Mouse (Mus musculus): ENCODE measurements around the gene Vamp3. TPM values are rescaled to one million over a fixed set of nuclear protein-coding genes. Genes with fewer than 3 reads are reported as not detected.

The Vamp3 gene
- polyA plus RNA-seq, 1 experiment from 2014 or later: 73.4 TPM

DNA sequence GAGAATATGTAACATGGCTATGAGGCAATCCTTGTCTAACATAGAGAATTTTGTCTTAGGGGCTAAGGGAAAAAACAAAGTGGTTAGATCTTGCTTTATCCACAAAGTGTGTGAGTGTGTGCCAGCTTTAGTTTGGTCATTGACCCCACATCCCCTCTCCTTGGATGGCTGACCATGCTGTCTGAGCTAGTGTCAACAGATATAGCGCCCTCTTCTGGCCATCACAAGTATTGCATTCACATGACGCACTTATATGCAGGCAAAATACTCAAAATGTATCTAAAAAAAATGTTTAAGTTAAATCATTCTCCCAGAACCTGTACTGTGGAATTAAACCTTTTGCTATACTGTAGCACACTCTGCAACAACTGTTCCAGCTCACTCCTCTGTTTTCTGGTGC, 37.4 kb upstream of the Vamp3 start:
- Histone ChIP-seq H3K36me3 (replicated peaks; ENCODE audit: control insufficient read depth, insufficient read depth, low read depth, low read length) (no peaks in the 10 kb centered on the region), H3K27ac (replicated peaks; ENCODE audit: low read depth, low read length) (no peak overlapping the region), H3K9ac (replicated peaks; ENCODE audit: low read length) (no peak overlapping the region), H3K9me3 (replicated peaks; ENCODE audit: control insufficient read depth, low read length) (no peaks in the 10 kb centered on the region), H3K27me3 (ENCODE audit: control insufficient read depth, insufficient read depth, low read length) (no peaks in the 10 kb centered on the region), H3K4me1 (ENCODE audit: control insufficient read depth, insufficient read depth, low read length) (no peaks in the 10 kb centered on the region), H3K4me3 (ENCODE audit: low read depth, low read length) (no peak overlapping the region), H3K4me2 (ENCODE audit: low read depth, low read length) (no peak overlapping the region)
- no peak for ATAC-seq (replicated peaks; ENCODE audit: insufficient number of reproducible peaks, low FRiP score, low TSS enrichment, low read depth)
- DNase-seq (ENCODE audit: low spot score): peak; percentile 50
- 26% methylated on average over 2 of the region's 2 CpGs for WGBS

DNA sequence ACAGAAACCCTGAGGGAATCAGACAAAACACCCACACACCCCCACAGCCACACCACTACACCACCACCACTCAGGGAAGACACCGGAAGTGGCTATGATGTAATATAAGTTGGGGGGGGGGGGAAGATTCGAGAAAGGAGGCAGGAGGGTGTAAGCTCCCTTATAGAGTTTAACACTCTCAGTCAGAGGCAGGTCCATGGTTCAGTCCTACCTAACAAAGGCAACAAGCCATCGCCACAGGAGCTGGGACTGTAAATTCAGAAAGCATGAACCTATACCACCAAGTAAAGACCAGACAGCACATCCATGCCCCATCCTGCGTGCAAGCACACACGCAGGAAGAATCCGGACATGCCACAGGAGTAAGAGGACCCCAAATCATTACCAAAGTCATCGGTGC, 31.5 kb upstream of the Vamp3 start, which contains the start of gene Gm13090:
TSS of gene Gm13090 (plus strand) at position 301 of the 400 bp plus-strand sequence.
- no peaks in the 10 kb centered on the region; the same call in 1 of the 2 replicates for H3K36me3 ChIP-seq (replicated peaks; ENCODE audit: control insufficient read depth, insufficient read depth, low read depth, low read length)

DNA sequence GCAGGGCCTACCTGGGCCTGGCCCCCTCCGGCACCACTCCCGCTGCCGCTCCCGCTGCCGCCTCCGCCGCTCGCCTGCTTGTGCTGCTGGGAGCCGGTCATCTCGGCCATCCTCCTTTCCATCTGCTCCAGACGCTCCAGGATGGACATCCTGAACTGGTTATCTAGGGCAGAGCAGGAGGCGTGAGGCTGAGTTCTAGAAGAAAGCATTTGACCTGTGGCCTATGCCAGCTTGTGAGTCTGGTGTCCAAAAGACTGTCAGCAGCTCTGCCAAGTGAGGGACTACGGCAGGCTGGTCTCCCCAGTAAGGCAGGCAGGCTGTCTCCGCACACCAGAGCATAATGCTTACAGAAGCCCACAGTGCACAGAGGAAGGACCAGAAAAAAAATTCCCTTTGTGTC, 31.1 kb upstream of the Vamp3 start:
- Histone ChIP-seq H3K9me3 (replicated peaks; ENCODE audit: control insufficient read depth, low read length) (no peaks in the 10 kb centered on the region), H3K27ac (replicated peaks; ENCODE audit: low read depth, low read length) (no peak overlapping the region), H3K4me1 (ENCODE audit: control insufficient read depth, insufficient read depth, low read length) (no peaks in the 10 kb centered on the region), H3K27me3 (ENCODE audit: control insufficient read depth, insufficient read depth, low read length) (no peaks in the 10 kb centered on the region), H3K4me2 (ENCODE audit: low read depth, low read length) (no peak overlapping the region), H3K9ac (replicated peaks; ENCODE audit: low read length) (no peak overlapping the region), H3K4me3 (ENCODE audit: low read depth, low read length) (no peak overlapping the region), H3K36me3 (replicated peaks; ENCODE audit: control insufficient read depth, insufficient read depth, low read depth, low read length) (no peaks in the 10 kb centered on the region; the same call in 1 of the 2 replicates)
- no peak for DNase-seq (ENCODE audit: low spot score)
- no peak for ATAC-seq (replicated peaks; ENCODE audit: insufficient number of reproducible peaks, low FRiP score, low TSS enrichment, low read depth)
- 89% methylated on average over 14 of the region's 14 CpGs for WGBS

More for the DNA sequence above, 31.5 kb upstream of the Vamp3 start, which contains the start of gene Gm13090:
- 87% methylated on average over 7 of the region's 7 CpGs for WGBS
- Histone ChIP-seq H3K9ac (replicated peaks; ENCODE audit: low read length) (no peak within 1 kb of the TSS), H3K4me3 (ENCODE audit: low read depth, low read length) (no peak within 1 kb of the TSS), H3K27ac (replicated peaks; ENCODE audit: low read depth, low read length) (no peak within 1 kb of the TSS), H3K4me1 (ENCODE audit: control insufficient read depth, insufficient read depth, low read length) (no peaks in the 10 kb centered on the region), H3K27me3 (ENCODE audit: control insufficient read depth, insufficient read depth, low read length) (no peaks in the 10 kb centered on the region), H3K4me2 (ENCODE audit: low read depth, low read length) (no peak within 1 kb of the TSS), H3K9me3 (replicated peaks; ENCODE audit: control insufficient read depth, low read length) (no peaks in the 10 kb centered on the region)
- ATAC-seq (replicated peaks; ENCODE audit: insufficient number of reproducible peaks, low FRiP score, low TSS enrichment, low read depth) (no peak), DNase-seq (ENCODE audit: low spot score) (no peak)

DNA sequence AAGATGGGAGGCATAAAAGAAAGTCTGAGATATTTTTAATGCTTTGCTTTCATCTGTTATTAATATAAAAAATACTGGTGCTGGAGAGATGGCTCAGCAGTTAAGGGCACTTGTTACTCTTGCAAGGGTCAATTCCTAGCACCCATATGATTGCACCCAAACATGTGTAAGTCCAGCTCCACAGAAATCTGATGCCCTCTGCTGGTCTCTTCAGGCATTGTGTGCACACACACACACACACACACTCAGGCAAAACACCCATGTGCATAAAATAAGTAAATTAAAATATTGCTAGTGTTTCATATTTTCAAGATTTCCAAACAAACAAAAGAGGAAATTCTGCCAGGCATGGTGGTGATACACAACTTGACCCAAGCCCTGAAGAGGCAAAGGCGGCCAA, 29.6 kb upstream of the Vamp3 start:
- H3K4me3 ChIP-seq (ENCODE audit: low read depth, low read length): no peak overlapping the region
- ATAC-seq (replicated peaks; ENCODE audit: insufficient number of reproducible peaks, low FRiP score, low TSS enrichment, low read depth) (no peak), DNase-seq (ENCODE audit: low spot score) (no peak)
- no peak overlapping the region for H3K4me2 ChIP-seq (ENCODE audit: low read depth, low read length)
- H3K36me3 ChIP-seq (replicated peaks; ENCODE audit: control insufficient read depth, insufficient read depth, low read depth, low read length): no peaks in the 10 kb centered on the region; the same call in 1 of the 2 replicates
- H3K9me3 ChIP-seq (replicated peaks; ENCODE audit: control insufficient read depth, low read length): no peaks in the 10 kb centered on the region
- H3K27me3 ChIP-seq (ENCODE audit: control insufficient read depth, insufficient read depth, low read length): no peaks in the 10 kb centered on the region
- H3K9ac ChIP-seq (replicated peaks; ENCODE audit: low read length): no peak overlapping the region
- no peak overlapping the region for H3K27ac ChIP-seq (replicated peaks; ENCODE audit: low read depth, low read length)
- no peaks in the 10 kb centered on the region for H3K4me1 ChIP-seq (ENCODE audit: control insufficient read depth, insufficient read depth, low read length)
- WGBS: 89% methylated on average over 1 of the region's 1 CpGs

DNA sequence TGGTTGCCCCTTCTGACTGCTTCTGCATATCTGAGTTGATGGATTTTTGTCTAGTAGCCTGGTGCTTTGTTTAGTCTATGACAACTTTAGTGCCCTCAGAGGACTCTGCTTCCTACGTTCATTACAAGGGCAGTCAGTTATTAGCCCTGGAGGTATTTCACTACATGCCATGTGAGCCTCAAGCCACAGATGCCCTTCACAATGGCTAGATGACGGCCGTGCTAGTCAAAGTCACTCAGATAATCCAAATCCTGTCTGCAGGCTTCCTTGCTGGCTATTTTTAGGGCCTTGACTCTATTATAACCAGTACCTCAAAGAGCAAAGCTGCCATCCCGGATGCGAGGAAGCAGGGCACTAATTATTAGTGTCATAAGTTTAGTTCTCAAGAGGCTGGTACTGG, 25.3 kb upstream of the Vamp3 start:
- WGBS: 85% methylated on average over 5 of the region's 5 CpGs

DNA sequence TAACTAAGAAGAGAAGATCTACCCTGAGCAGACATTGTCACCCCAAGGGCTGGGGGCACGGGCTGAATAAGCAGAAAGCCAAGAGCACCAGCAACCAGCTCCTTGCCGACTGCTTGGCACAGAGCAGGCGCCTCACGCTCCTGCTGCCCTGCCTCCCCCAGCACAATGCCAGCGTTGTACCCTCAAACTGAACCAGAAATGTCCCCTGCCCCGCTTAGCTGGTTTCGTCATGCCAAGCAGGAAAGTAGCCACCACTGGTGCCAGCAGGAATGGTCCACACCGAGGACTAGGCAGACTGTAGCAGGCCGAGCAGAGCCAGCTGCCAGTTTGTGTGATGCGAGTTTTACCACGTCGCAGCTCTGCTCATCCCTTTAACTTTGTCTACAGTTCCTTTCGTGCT, 24.2 kb upstream of the Vamp3 start:
- H3K36me3 ChIP-seq (replicated peaks; ENCODE audit: control insufficient read depth, insufficient read depth, low read depth, low read length): no peaks in the 10 kb centered on the region; the same call in none of the 2 replicates

More for the DNA sequence above, 25.3 kb upstream of the Vamp3 start:
- H3K27ac ChIP-seq (replicated peaks; ENCODE audit: low read depth, low read length): no peak overlapping the region
- ATAC-seq (replicated peaks; ENCODE audit: insufficient number of reproducible peaks, low FRiP score, low TSS enrichment, low read depth): no peak
- no peaks in the 10 kb centered on the region; the same call in none of the 2 replicates for H3K36me3 ChIP-seq (replicated peaks; ENCODE audit: control insufficient read depth, insufficient read depth, low read depth, low read length)
- H3K4me3 ChIP-seq (ENCODE audit: low read depth, low read length): no peak overlapping the region
- no peak for DNase-seq (ENCODE audit: low spot score)
- H3K4me2 ChIP-seq (ENCODE audit: low read depth, low read length): no peak overlapping the region
- no peaks in the 10 kb centered on the region for H3K9me3 ChIP-seq (replicated peaks; ENCODE audit: control insufficient read depth, low read length)
- H3K27me3 ChIP-seq (ENCODE audit: control insufficient read depth, insufficient read depth, low read length): no peaks in the 10 kb centered on the region
- H3K4me1 ChIP-seq (ENCODE audit: control insufficient read depth, insufficient read depth, low read length): no peaks in the 10 kb centered on the region
- H3K9ac ChIP-seq (replicated peaks; ENCODE audit: low read length): no peak overlapping the region

DNA sequence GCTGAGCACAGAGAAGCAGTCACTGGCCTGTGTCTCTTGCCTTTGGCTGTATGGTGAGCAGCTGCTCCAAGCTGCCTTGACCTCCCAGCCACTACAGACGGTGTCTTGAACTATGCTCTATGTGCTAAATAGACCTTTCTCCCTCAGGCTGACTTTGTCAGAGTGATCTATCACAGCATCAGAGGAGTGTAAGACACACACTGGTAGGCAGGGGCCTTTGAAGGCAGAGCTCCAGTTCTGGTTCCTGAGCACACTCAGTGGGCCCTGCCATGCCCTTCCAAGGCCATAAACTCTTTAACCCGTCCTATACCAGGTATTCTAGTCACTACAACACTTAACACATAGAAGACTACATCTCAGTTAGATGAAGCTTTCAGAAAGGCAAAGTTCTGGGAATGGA, 23.6 kb upstream of the Vamp3 start:
- no peak overlapping the region for H3K4me2 ChIP-seq (ENCODE audit: low read depth, low read length)
- DNase-seq (ENCODE audit: low spot score) (no peak), ATAC-seq (replicated peaks; ENCODE audit: insufficient number of reproducible peaks, low FRiP score, low TSS enrichment, low read depth) (no peak)
- WGBS: 86% methylated on average over 2 of the region's 2 CpGs
- H3K27ac ChIP-seq (replicated peaks; ENCODE audit: low read depth, low read length): no peak overlapping the region
- no peaks in the 10 kb centered on the region; the same call in none of the 2 replicates for H3K36me3 ChIP-seq (replicated peaks; ENCODE audit: control insufficient read depth, insufficient read depth, low read depth, low read length)
- no peaks in the 10 kb centered on the region for H3K9me3 ChIP-seq (replicated peaks; ENCODE audit: control insufficient read depth, low read length)
- no peaks in the 10 kb centered on the region for H3K4me1 ChIP-seq (ENCODE audit: control insufficient read depth, insufficient read depth, low read length)
- H3K4me3 ChIP-seq (ENCODE audit: low read depth, low read length): no peak overlapping the region
- H3K9ac ChIP-seq (replicated peaks; ENCODE audit: low read length): no peak overlapping the region
- H3K27me3 ChIP-seq (ENCODE audit: control insufficient read depth, insufficient read depth, low read length): no peaks in the 10 kb centered on the region

More for the DNA sequence above, 24.2 kb upstream of the Vamp3 start:
- Histone ChIP-seq H3K4me3 (ENCODE audit: low read depth, low read length) (no peak overlapping the region), H3K27ac (replicated peaks; ENCODE audit: low read depth, low read length) (no peak overlapping the region), H3K4me1 (ENCODE audit: control insufficient read depth, insufficient read depth, low read length) (no peaks in the 10 kb centered on the region), H3K9me3 (replicated peaks; ENCODE audit: control insufficient read depth, low read length) (no peaks in the 10 kb centered on the region), H3K4me2 (ENCODE audit: low read depth, low read length) (no peak overlapping the region), H3K9ac (replicated peaks; ENCODE audit: low read length) (no peak overlapping the region), H3K27me3 (ENCODE audit: control insufficient read depth, insufficient read depth, low read length) (no peaks in the 10 kb centered on the region)
- WGBS: 96% methylated on average over 13 of the region's 13 CpGs
- no peak for DNase-seq (ENCODE audit: low spot score)
- ATAC-seq (replicated peaks; ENCODE audit: insufficient number of reproducible peaks, low FRiP score, low TSS enrichment, low read depth): no peak

DNA sequence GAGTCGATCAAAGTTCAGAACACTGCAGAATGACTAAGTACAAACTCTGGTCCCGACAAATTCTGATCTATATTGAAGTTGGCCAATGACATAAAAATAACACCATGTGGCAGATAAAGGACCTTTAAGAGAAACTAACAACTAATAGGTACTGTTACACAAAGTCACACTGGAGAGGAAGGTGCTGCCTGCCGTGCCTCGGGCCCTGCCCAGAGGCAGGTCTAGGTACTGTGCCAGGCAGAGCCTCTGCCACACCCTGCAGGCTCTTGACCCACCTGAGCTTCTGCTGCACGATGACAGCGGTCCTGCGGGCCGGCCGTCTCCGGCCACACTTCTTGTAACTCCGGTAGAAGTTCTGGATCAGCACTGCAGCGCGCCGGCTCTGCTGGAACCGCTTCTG, 17.1 kb upstream of the Vamp3 start:
- Histone ChIP-seq H3K4me1 (ENCODE audit: control insufficient read depth, insufficient read depth, low read length) (no peaks in the 10 kb centered on the region), H3K27ac (replicated peaks; ENCODE audit: low read depth, low read length) (no peak overlapping the region), H3K4me2 (ENCODE audit: low read depth, low read length) (no peak overlapping the region), H3K4me3 (ENCODE audit: low read depth, low read length) (no peak overlapping the region), H3K9ac (replicated peaks; ENCODE audit: low read length) (no peak overlapping the region), H3K27me3 (ENCODE audit: control insufficient read depth, insufficient read depth, low read length) (no peaks in the 10 kb centered on the region), H3K9me3 (replicated peaks; ENCODE audit: control insufficient read depth, low read length) (no peaks in the 10 kb centered on the region), H3K36me3 (replicated peaks; ENCODE audit: control insufficient read depth, insufficient read depth, low read depth, low read length) (no peaks in the 10 kb centered on the region; the same call in 1 of the 2 replicates)
- no peak for ATAC-seq (replicated peaks; ENCODE audit: insufficient number of reproducible peaks, low FRiP score, low TSS enrichment, low read depth)
- no peak for DNase-seq (ENCODE audit: low spot score)
- WGBS: 94% methylated on average over 15 of the region's 15 CpGs

Measured in embryonic facial prominence, embryonic 11.5 days (tissue).